Mouse (Mus musculus): ENCODE measurements at regions not wholly inside any gene's neighbourhood (a gene's known extent, or its start where the extent isn't known, plus 50 kb on each side); places are given as distances from the start of the nearest gene placed in this dataset.

DNA sequence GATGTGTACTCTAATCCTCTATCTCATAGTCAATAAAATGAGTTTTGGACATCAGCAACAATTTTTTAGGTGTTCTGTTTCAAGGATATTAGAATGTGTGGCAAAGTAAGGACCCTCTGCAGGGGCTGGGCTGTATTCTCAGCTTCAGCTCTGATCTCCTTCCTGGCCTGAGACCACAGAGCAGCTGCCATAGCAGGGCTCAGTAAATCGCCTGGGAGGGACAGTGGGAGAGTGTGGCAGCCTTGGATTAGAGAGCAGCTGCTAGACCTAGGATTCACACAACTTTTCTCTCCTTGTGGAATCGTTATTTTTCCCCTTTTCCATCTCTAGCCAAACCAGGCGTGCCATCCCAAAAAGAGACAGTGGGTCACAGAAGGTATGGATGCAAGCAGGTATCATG, 222.8 kb downstream of the Cog6 start:
- Histone ChIP-seq H3K9me3 (replicated peaks) (no peaks in the 10 kb centered on the region), H3K4me2 (no peak overlapping the region), H3K27me3 (no peaks in the 10 kb centered on the region), H3K4me3 (replicated peaks) (no peak overlapping the region), H3K4me1 (no peaks in the 10 kb centered on the region), H3K9ac (no peak overlapping the region), H3K36me3 (no peaks in the 10 kb centered on the region), H3K27ac (no peak overlapping the region)
- no peak for ATAC-seq (replicated peaks; ENCODE audit: low FRiP score)
- 76% methylated on average over 3 of the region's 3 CpGs for WGBS

DNA sequence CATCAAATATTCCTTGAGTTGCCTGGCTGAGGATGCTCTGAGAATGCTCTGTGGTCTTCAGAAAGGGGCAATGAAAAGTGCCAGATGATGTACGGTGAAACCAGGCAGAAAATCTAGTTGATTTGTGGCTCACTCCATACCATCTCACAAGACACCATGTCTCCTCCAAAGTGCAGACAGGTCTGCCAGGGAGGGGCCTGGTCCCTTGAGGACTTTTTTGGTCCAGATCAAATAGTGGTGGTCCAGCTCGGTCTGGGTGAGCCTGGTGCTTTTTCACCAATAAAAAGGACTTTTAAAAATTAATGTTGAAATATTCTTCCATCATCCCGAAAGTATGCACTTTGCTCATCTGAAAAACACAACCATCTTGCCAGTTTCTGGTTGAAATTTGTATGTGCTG, 224.2 kb downstream of the Cog6 start:
- Histone ChIP-seq H3K27me3 (no peaks in the 10 kb centered on the region), H3K9me3 (replicated peaks) (no peaks in the 10 kb centered on the region), H3K4me1 (no peaks in the 10 kb centered on the region), H3K4me3 (replicated peaks) (no peak overlapping the region), H3K4me2 (no peak overlapping the region), H3K27ac (no peak overlapping the region), H3K9ac (no peak overlapping the region), H3K36me3 (no peaks in the 10 kb centered on the region)
- 82% methylated on average over 3 of the region's 3 CpGs for WGBS
- ATAC-seq (replicated peaks; ENCODE audit: low FRiP score): no peak

DNA sequence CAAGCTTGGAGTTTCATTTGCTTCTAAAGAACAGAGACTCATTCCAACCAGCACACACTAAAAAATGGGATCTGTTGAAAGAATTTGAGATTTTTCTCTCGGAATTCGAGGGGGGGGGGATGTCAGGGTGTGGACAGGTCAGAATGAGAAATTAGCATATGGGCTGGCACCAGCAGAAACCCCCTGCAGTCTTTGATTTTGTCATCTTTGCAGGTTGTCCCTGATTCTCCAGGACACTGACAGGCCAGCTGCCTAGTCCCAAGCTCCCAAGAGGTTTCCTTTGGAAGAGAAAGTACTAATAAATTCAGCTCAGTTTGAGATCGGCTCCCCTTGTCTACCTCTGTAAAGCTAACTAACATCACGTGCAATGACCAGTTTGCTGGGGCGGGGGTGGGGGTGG, 224.9 kb downstream of the Cog6 start:
- no peak overlapping the region for H3K4me3 ChIP-seq (replicated peaks)
- H3K36me3 ChIP-seq: no peaks in the 10 kb centered on the region
- no peak overlapping the region for H3K9ac ChIP-seq
- H3K27me3 ChIP-seq: no peaks in the 10 kb centered on the region
- H3K4me2 ChIP-seq: no peak overlapping the region
- H3K4me1 ChIP-seq: no peaks in the 10 kb centered on the region
- WGBS: 44% methylated on average over 5 of the region's 5 CpGs
- no peak for ATAC-seq (replicated peaks; ENCODE audit: low FRiP score)
- H3K9me3 ChIP-seq (replicated peaks): no peaks in the 10 kb centered on the region
- H3K27ac ChIP-seq: no peak overlapping the region

DNA sequence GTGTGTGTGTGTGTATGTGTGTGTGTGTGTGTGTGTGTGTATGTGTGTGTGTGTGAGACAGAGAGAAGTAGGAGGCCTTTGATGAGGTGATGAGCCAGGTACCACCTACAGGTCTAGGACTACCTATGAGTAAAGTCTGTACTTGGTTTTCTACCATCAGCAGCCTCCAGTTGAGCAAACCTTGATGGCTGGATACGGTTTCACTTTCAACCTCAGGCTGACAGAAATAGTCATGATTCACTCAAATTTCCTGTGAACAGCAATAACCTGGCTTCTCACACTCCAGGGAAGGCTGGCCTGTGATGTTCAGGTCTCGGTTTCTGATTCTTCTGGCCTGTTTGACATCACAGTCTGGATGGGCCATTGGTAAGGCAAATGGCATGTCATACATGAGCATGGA, 226.1 kb downstream of the Cog6 start:
- Histone ChIP-seq H3K27me3 (no peaks in the 10 kb centered on the region), H3K9me3 (replicated peaks) (no peaks in the 10 kb centered on the region), H3K27ac (no peak overlapping the region), H3K9ac (no peak overlapping the region), H3K36me3 (no peaks in the 10 kb centered on the region), H3K4me2 (no peak overlapping the region), H3K4me3 (replicated peaks) (no peak overlapping the region), H3K4me1 (no peaks in the 10 kb centered on the region)
- 88% methylated on average over 2 of the region's 2 CpGs for WGBS
- no peak for ATAC-seq (replicated peaks; ENCODE audit: low FRiP score)

DNA sequence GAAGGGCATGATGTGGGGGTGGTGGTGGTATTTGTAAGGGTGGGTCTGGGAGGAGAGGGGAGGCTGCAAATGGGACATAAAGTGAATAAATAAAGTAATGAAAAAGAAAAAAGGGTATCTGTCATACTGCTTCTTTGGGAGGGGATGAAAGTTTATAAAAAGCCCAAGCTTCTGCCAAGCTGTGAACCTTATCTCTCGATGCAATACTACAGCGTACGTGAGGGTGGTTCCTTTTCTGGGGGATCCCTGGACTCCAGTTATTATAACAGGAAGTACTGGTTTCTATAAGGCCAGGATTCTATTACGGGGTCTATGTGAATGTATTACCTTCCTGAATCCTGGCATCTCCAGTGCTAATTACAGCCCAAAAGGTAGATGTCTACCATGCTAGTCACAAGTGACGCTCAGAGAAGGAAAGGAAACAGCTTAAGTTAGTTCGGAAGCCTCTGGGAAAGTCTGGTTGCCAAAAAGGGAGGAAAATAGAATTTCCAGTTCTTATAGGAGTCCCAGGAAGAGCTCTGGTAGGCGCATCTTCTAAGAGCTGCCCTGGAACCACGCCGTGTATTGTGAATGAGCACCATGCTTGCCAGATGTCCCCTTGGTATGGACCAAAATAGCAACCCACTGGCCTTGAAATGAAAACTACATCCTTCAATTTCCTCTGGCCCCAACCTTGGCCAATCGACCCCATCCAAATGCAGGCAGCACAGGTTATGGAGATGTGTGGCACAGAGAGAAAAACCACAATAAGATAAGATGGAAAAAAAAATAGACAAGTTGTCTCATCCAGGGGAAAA, 228.9 kb downstream of the Cog6 start:
- ATAC-seq (replicated peaks; ENCODE audit: low FRiP score): no peak

DNA sequence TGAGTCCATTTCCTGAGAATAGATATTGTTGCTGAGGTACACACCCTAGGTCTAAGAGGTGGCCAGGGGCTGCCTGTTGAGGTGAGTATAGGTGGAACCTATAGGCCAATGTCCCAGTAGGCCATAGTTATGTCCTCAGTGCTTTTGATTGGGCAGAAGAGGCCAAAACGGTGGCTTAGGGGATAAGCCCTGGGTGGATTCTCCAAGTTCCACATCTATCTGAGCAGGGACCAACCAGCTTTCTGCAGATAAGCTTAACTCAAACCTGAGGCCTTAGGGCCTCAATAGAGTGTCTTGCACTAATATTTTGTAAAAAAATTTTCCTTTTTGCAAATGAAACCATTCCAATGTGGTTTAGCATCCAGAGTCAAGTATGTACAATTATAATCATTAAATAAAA, 231.4 kb downstream of the Cog6 start:
- ATAC-seq (replicated peaks; ENCODE audit: low FRiP score): no peak
- Histone ChIP-seq H3K9me3 (replicated peaks) (no peaks in the 10 kb centered on the region), H3K4me3 (replicated peaks) (no peak overlapping the region), H3K27me3 (no peaks in the 10 kb centered on the region), H3K4me2 (no peak overlapping the region), H3K36me3 (no peaks in the 10 kb centered on the region), H3K27ac (no peak overlapping the region), H3K9ac (no peak overlapping the region), H3K4me1 (no peaks in the 10 kb centered on the region)
- 63% methylated on average over 1 of the region's 1 CpGs for WGBS

More for the DNA sequence above, 228.9 kb downstream of the Cog6 start:
- Histone ChIP-seq H3K4me3 (replicated peaks) (no peak overlapping the region), H3K9me3 (replicated peaks) (no peaks in the 10 kb centered on the region), H3K9ac (no peak overlapping the region), H3K4me2 (no peak overlapping the region), H3K27ac (no peak overlapping the region), H3K36me3 (no peaks in the 10 kb centered on the region), H3K4me1 (no peaks in the 10 kb centered on the region), H3K27me3 (no peaks in the 10 kb centered on the region)
- WGBS: 89% methylated on average over 10 of the region's 10 CpGs

DNA sequence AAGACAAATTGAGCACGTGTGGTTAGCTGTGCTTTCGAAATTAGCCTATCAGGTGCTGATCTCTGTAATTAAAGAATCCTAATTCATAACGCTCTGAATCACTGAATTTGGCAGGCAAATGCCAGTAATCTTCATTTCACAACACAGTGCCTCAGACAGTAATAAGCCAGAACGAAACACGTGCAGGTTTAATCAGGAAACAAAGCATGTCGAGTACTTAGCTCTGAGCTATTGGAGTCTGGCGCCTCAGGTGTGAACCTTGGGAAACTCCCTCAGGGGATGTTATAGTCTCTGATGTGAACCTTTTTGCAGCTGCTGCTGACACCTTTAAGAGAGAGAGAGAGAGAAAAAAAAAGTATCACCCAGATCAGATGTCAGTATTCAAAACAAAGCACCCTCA, 232.6 kb downstream of the Cog6 start:
- H3K4me2 ChIP-seq: no peak overlapping the region
- no peak overlapping the region for H3K4me3 ChIP-seq (replicated peaks)
- no peaks in the 10 kb centered on the region for H3K27me3 ChIP-seq
- H3K36me3 ChIP-seq: no peaks in the 10 kb centered on the region
- 47% methylated on average over 7 of the region's 7 CpGs for WGBS
- H3K27ac ChIP-seq: no peak overlapping the region
- no peak for ATAC-seq (replicated peaks; ENCODE audit: low FRiP score)
- H3K9ac ChIP-seq: no peak overlapping the region
- H3K4me1 ChIP-seq: no peaks in the 10 kb centered on the region
- no peaks in the 10 kb centered on the region for H3K9me3 ChIP-seq (replicated peaks)

DNA sequence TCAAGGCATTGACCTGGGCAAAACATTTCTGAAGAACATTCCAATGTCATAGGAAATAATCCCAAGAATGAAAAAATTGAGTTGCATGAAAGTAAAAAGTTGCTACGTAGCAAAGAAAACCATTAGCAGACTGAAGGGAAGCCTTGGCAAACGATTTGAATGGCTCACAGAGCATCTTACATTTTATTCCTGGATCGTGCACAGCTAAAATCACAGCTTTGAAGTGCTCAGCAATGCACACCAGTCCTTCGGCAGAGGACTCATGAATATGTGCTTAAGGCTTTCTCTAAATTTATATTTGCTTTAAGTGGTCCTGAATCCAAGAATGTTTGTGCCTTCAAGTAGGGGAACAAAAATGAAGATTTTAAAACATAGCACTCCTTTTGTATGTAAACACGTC, 234.5 kb downstream of the Cog6 start:
- ATAC-seq (replicated peaks; ENCODE audit: low FRiP score): no peak
- H3K27me3 ChIP-seq: no peaks in the 10 kb centered on the region
- no peak overlapping the region for H3K4me2 ChIP-seq
- no peaks in the 10 kb centered on the region for H3K9me3 ChIP-seq (replicated peaks)
- no peak overlapping the region for H3K4me3 ChIP-seq (replicated peaks)
- H3K9ac ChIP-seq: no peak overlapping the region
- H3K27ac ChIP-seq: no peak overlapping the region
- no peaks in the 10 kb centered on the region for H3K36me3 ChIP-seq
- 88% methylated on average over 5 of the region's 5 CpGs for WGBS
- H3K4me1 ChIP-seq: no peaks in the 10 kb centered on the region

DNA sequence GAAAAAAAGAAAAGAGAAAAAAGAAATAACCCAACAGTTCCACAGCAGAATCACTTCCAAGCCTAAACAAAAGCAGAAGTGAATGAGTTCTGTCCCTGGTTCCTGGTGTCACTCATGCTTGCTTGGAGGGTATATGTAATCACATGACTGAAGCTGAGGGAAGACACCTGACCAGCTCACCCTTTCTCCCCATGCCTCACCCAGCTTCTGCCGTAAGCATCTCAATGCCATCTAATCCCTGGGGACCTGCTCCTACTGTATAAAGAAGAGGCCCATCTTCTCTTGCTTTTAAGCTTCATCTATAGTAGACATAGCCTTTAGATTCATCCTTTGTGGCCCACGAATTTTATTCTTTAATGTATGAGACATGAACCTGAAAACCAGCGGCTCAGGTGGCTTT, 235.5 kb downstream of the Cog6 start:
- Histone ChIP-seq H3K4me1 (no peaks in the 10 kb centered on the region), H3K27me3 (no peaks in the 10 kb centered on the region), H3K4me2 (no peak overlapping the region), H3K27ac (no peak overlapping the region), H3K9me3 (replicated peaks) (no peaks in the 10 kb centered on the region), H3K4me3 (replicated peaks) (no peak overlapping the region), H3K36me3 (no peaks in the 10 kb centered on the region), H3K9ac (no peak overlapping the region)
- 85% methylated on average over 3 of the region's 3 CpGs for WGBS
- ATAC-seq (replicated peaks; ENCODE audit: low FRiP score): no peak

DNA sequence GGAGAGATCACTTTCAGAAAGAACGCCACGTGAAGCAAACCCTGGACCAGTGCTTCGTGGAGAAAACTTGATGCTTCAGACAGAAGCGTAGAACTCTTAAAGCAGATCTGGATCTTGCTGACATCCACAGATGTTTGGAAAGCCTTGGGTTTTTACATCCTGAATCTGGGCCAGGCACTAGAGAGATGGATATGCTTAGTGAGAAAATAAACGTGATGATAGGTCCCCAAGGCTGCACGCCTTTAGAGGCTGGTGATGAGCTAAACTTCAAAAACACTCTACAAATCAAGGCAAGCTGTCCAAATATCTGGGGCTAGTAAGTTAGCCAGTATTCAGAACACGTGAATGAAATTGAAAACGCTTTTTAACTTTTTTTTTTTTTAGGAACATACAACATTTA, 236.7 kb downstream of the Cog6 start:
- WGBS: 79% methylated on average over 8 of the region's 8 CpGs
- ATAC-seq (replicated peaks; ENCODE audit: low FRiP score): no peak
- H3K9me3 ChIP-seq (replicated peaks): no peaks in the 10 kb centered on the region
- no peak overlapping the region for H3K4me2 ChIP-seq
- no peaks in the 10 kb centered on the region for H3K36me3 ChIP-seq
- no peak overlapping the region for H3K9ac ChIP-seq
- H3K27me3 ChIP-seq: no peaks in the 10 kb centered on the region
- H3K27ac ChIP-seq: no peak overlapping the region
- H3K4me3 ChIP-seq (replicated peaks): no peak overlapping the region
- H3K4me1 ChIP-seq: no peaks in the 10 kb centered on the region

DNA sequence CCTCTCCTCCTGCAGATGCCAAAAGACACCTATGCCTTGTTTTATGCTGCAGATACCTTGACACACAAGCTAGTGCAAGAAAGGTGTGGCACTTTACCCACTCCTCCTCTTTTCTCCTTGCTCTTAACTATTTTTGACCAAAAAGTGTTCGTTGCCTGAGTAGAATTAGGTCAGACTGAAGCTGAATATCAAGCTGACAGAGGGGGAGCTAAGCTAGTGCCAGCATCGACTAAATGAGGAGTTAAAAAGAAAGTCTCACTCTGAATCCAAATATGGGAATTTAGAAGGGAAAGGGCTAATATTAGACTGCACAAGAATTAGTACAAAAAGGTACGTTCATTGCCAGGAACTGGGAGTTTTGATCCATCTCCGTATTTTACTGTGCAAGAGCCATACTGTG, 241.2 kb downstream of the Cog6 start:
- ATAC-seq (replicated peaks; ENCODE audit: low FRiP score): no peak
- Histone ChIP-seq H3K4me1 (no peaks in the 10 kb centered on the region), H3K27ac (no peak overlapping the region), H3K9ac (no peak overlapping the region), H3K27me3 (no peaks in the 10 kb centered on the region), H3K36me3 (no peaks in the 10 kb centered on the region), H3K4me2 (no peak overlapping the region), H3K9me3 (replicated peaks) (no peaks in the 10 kb centered on the region), H3K4me3 (replicated peaks) (no peak overlapping the region)
- WGBS: 77% methylated on average over 4 of the region's 4 CpGs

DNA sequence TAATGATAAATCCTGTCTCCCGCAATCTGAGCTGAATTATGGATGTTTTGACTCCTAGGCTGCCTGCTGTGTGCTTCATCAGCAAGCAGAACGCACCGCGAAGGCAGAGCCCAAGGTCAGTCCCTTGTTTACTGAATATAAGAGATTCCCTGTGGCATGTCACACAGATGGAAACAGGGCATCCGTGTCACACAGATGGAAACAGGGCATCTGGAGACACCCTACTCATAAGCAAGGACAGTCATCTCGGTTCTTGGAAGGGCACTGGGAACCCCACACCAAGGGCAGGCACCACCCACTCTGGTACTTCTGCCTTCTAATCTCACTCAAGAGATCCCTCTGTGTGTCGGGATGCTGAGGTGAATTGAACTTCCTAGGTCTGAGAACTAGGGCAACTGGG, 241.9 kb downstream of the Cog6 start:
- Histone ChIP-seq H3K9me3 (replicated peaks) (no peaks in the 10 kb centered on the region), H3K4me1 (no peaks in the 10 kb centered on the region), H3K9ac (no peak overlapping the region), H3K27me3 (no peaks in the 10 kb centered on the region), H3K27ac (no peak overlapping the region), H3K4me3 (replicated peaks) (no peak overlapping the region), H3K4me2 (no peak overlapping the region), H3K36me3 (no peaks in the 10 kb centered on the region)
- 71% methylated on average over 7 of the region's 7 CpGs for WGBS
- no peak for ATAC-seq (replicated peaks; ENCODE audit: low FRiP score)

DNA sequence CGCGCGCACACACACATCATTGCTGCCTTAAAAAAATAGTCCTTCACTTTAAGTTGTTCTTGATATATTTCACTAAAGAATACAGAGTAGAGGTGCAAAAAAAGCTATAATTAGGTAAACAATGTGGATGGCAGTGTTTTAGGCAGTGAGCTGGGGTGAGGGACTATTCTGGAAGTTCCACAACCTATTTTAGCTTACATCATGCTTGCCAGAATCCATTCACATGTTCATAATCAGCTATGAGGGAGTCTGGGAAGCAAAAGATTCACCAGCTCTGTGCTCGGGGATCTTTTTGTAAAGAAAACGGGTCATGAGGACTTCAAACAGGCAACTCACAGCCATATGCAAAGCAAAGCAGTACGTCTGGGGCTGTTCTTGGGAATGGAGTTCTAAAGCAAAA, 242.3 kb downstream of the Cog6 start:
- Histone ChIP-seq H3K9me3 (replicated peaks) (no peaks in the 10 kb centered on the region), H3K36me3 (no peaks in the 10 kb centered on the region), H3K4me1 (no peaks in the 10 kb centered on the region), H3K4me2 (no peak overlapping the region), H3K27me3 (no peaks in the 10 kb centered on the region), H3K9ac (no peak overlapping the region), H3K4me3 (replicated peaks) (no peak overlapping the region), H3K27ac (no peak overlapping the region)
- WGBS: 87% methylated on average over 6 of the region's 6 CpGs
- no peak for ATAC-seq (replicated peaks; ENCODE audit: low FRiP score)
